Mouse (Mus musculus) T-cell, adult 2 months (primary cell): Measurements from ENCODE around the gene Plekhm3.
A peak's percentile ranks its signal among the peaks of the same experiment; 100 is the strongest.
"Not testable (repeated sequence)": the region's sequence is repeated elsewhere in the genome, so short reads cannot be mapped to it uniquely, and the experiment has no call there.

Experiments used
- DNase-seq: peaks from one replicate; pipeline ENCODE4 v3.0.0; 2022; ENCODE audit warnings: low spot score

The Plekhm3 gene

GRCm38 (mm10) chr1:64956479-64956961 is at the start of gene Plekhm3:
Gene Plekhm3 (minus strand): TSS chr1:64956824.
- peak; percentile 65 for DNase-seq

GRCm38 (mm10) chr1:65005575-65005974 is 49.0 kb upstream of the Plekhm3 start:
- no peak for DNase-seq

- no peak for DNase-seq
These were observed 47.9 kb upstream of the Plekhm3 start for GRCm38 (mm10) chr1:65004526-65004925.

GRCm38 (mm10) chr1:64993206-64993605 is 36.6 kb upstream of the Plekhm3 start:
- DNase-seq, result no peak

- no peak for DNase-seq
These were observed 31.6 kb upstream of the Plekhm3 start for GRCm38 (mm10) chr1:64988176-64988575.

- DNase-seq, result peak; percentile 33
These were observed 29.5 kb upstream of the Plekhm3 start for GRCm38 (mm10) chr1:64986120-64986519.

- DNase-seq, result no peak
These were observed 26.6 kb upstream of the Plekhm3 start for GRCm38 (mm10) chr1:64983247-64983646.

GRCm38 (mm10) chr1:64978321-64978799 is 21.7 kb upstream of the Plekhm3 start:
- DNase-seq, result no peak

- DNase-seq, result no peak
These were observed 18.7 kb upstream of the Plekhm3 start for GRCm38 (mm10) chr1:64975346-64975745.

GRCm38 (mm10) chr1:64970685-64971084 is 14.1 kb upstream of the Plekhm3 start:
- peak; percentile 73 for DNase-seq

GRCm38 (mm10) chr1:64957021-64957489 is 431 bp upstream of the Plekhm3 start:
- peak; percentile 32 for DNase-seq

GRCm38 (mm10) chr1:64954786-64955185 is 1.8 kb downstream of the Plekhm3 start:
- not testable (repeated sequence) for DNase-seq

- DNase-seq, result no peak
These were observed 6.4 kb downstream of the Plekhm3 start for GRCm38 (mm10) chr1:64950271-64950670.

- DNase-seq, result peak; percentile 43
These were observed 7.2 kb downstream of the Plekhm3 start for GRCm38 (mm10) chr1:64949377-64949776.

GRCm38 (mm10) chr1:64946106-64946505 is 10.5 kb downstream of the Plekhm3 start:
- DNase-seq, result no peak

GRCm38 (mm10) chr1:64945214-64945785 is 11.3 kb downstream of the Plekhm3 start:
- DNase-seq, result no peak

- DNase-seq, result no peak
These were observed 11.9 kb downstream of the Plekhm3 start for GRCm38 (mm10) chr1:64944746-64945145.

- no peak for DNase-seq
These were observed 14.4 kb downstream of the Plekhm3 start for GRCm38 (mm10) chr1:64942006-64942755.

GRCm38 (mm10) chr1:64938907-64939306 is 17.7 kb downstream of the Plekhm3 start:
- DNase-seq, result no peak

- DNase-seq, result no peak
These were observed 18.9 kb downstream of the Plekhm3 start for GRCm38 (mm10) chr1:64937692-64938091.

GRCm38 (mm10) chr1:64932921-64933320 is 23.7 kb downstream of the Plekhm3 start:
- DNase-seq, result no peak

- no peak for DNase-seq
These were observed 26.5 kb downstream of the Plekhm3 start for GRCm38 (mm10) chr1:64930124-64930523.

GRCm38 (mm10) chr1:64929673-64930072 is 27.0 kb downstream of the Plekhm3 start:
- DNase-seq, result no peak
